9 mouse cellular contexts compared by ENCODE assay signal in genomic region chr9:96632073-96632690, GRCm38 (mm10). TPM values are rescaled to one million over a fixed set of nuclear protein-coding genes. Genes with fewer than 3 reads are reported as not detected.
DNase-seq lines count a peak whose midpoint lies in the region; ATAC-seq and TF ChIP-seq lines count a peak whose summit lies in the region.
"Had no signal": no experiment of that assay in that cellular context is flagged by ENCODE, and none has a peak within 500 bp of the region (broad histone marks: within the 10 kb centered on the region; RNA-seq: fewer than 3 reads in every experiment).

No protein-coding gene starts in this region.

- in situ Hi-C loops in Patski (cut with MboI; ENCODE audit: low pct_unique_long_range_greater_than_20kb) = no loop called here

- TF ChIP-seq EP300 in liver, postnatal 0 days (IDR thresholded peaks at IDR 0.05; ENCODE audit: low read depth) = no peak

- 48% methylated on average over 6 of the region's 6 CpGs for WGBS in intestine, embryonic 15.5 days
- WGBS in liver, postnatal 0 days (ENCODE audit: insufficient replicate concordance) = 60% methylated on average over 6 of the region's 6 CpGs

- CTCF ChIA-PET in Patski (lab: Charles Lee) = interaction anchor here (1.3 kb wide), 1 partner anchor 20 kb away, joined by 4 read pairs; no protein-coding TSS in a partner anchor

- peaks cover 38% of the 10 kb centered on the region for H3K4me1 ChIP-seq in erythroblast, embryonic 14.5 days (ENCODE audit: control insufficient read depth)
- H3K4me1 ChIP-seq in intestine, embryonic 15.5 days (replicated peaks) = peaks cover 19% of the 10 kb centered on the region
- peaks cover 16% of the 10 kb centered on the region for H3K4me1 ChIP-seq in liver, postnatal 0 days (ENCODE audit: insufficient read depth)

- DNase-seq in Patski (ENCODE audit: low read depth, low spot score) = peak; percentile 17
- DNase-seq in liver, postnatal 0 days = no peak
- no peak for DNase-seq in right cerebral cortex, postnatal 14 days
- no peak for DNase-seq in urinary bladder, adult 2 months (ENCODE audit: low spot score)

- H3K9me3 ChIP-seq in erythroblast, embryonic 14.5 days (ENCODE audit: control insufficient read depth, low read length) = no peaks in the 10 kb centered on the region
- no peaks in the 10 kb centered on the region for H3K9me3 ChIP-seq in intestine, embryonic 15.5 days
- no peaks in the 10 kb centered on the region for H3K9me3 ChIP-seq in liver, postnatal 0 days (ENCODE audit: low read length)

- no peak for TF ChIP-seq CTCF in Patski (IDR thresholded peaks at IDR 0.05)
- TF ChIP-seq CTCF in liver, postnatal 0 days (IDR thresholded peaks at IDR 0.05; ENCODE audit: low read depth) = no peak

- POLR2A ChIA-PET in Patski (lab: Charles Lee) = no interaction called here

- peak overlapping the region; percentile 98 for H3K27ac ChIP-seq in intestine, embryonic 15.5 days
- no peak overlapping the region for H3K27ac ChIP-seq in liver, postnatal 0 days (ENCODE audit: low read depth)
- H3K27ac ChIP-seq: macrophage had no signal

- H3K4me2 ChIP-seq in intestine, embryonic 15.5 days (replicated peaks) = peak overlapping the region; percentile 79
- peak overlapping the region; percentile 91 for H3K4me2 ChIP-seq in liver, postnatal 0 days (ENCODE audit: low read depth, low read length)

- ATAC-seq in erythroblast, adult 5-6 weeks (replicated peaks; ENCODE audit: low FRiP score, poor library complexity, severe bottlenecking) = no peak
- ATAC-seq in Patski = peak; percentile 31
- peak; percentile 11 for ATAC-seq in intestine, embryonic 15.5 days
- ATAC-seq in liver, postnatal 0 days = no peak
- no peak for ATAC-seq in activated CD4-positive, CD25-positive, alpha-beta regulatory T cell, adult 4 months

- no peaks in the 10 kb centered on the region for H3K36me3 ChIP-seq in erythroblast, embryonic 14.5 days (ENCODE audit: control insufficient read depth)
- H3K36me3 ChIP-seq in intestine, embryonic 15.5 days = no peaks in the 10 kb centered on the region
- no peaks in the 10 kb centered on the region for H3K36me3 ChIP-seq in liver, postnatal 0 days (replicated peaks; ENCODE audit: insufficient read depth, low read length)

- peak overlapping the region; percentile 74 for H3K4me3 ChIP-seq in erythroblast, embryonic 14.5 days (replicated peaks)
- H3K4me3 ChIP-seq in intestine, embryonic 15.5 days (replicated peaks) = peak overlapping the region; percentile 93
- peak overlapping the region; percentile 91 for H3K4me3 ChIP-seq in liver, postnatal 0 days (ENCODE audit: low read depth, low read length)

- peak overlapping the region; percentile 94; the same call in 1 of the 2 replicates for H3K9ac ChIP-seq in intestine, embryonic 15.5 days
- no peak overlapping the region; the same call in 1 of the 2 replicates for H3K9ac ChIP-seq in liver, postnatal 0 days (replicated peaks)

- H3K27me3 ChIP-seq in erythroblast, embryonic 14.5 days (ENCODE audit: control insufficient read depth) = peaks cover 66% of the 10 kb centered on the region
- H3K27me3 ChIP-seq in Patski = no peaks in the 10 kb centered on the region
- no peaks in the 10 kb centered on the region for H3K27me3 ChIP-seq in intestine, embryonic 15.5 days (replicated peaks)
- 0 out of 2 replicates have a peak, but pooled peaks cover 4% of the 10 kb centered on the region for H3K27me3 ChIP-seq in liver, postnatal 0 days (ENCODE audit: insufficient read depth, low read length)

RNA-seq across cellular contexts. Expression of gene Rasa2, which starts 0.8 kb away (rescaled TPM):
- 0.01 TPM in 1 of 2 replicates, not detected in the other for polyA plus RNA-seq in erythroblast, embryonic 14.5 days (2012)
- total RNA-seq in erythroblast, adult 5-6 weeks (2015; ENCODE audit: low replicate concordance) = 11.1 and 13.3 TPM in 2 replicates
- total RNA-seq in erythroblast, adult 5-6 weeks (2017; ENCODE audit: low replicate concordance) = 5.9 and 6.3 TPM in 2 replicates
- 14.6 TPM for polyA plus RNA-seq in Patski (2021)
- polyA plus RNA-seq in intestine, embryonic 15.5 days (2015; fragmentation: Nextera tagmentation; extraction: Ambion mirVana) = 16.4 and 17.1 TPM in 2 replicates
- polyA plus RNA-seq in liver, postnatal 0 days (2015; fragmentation: Nextera tagmentation; extraction: Ambion mirVana) = 2.5 and 2.7 TPM in 2 replicates
- polyA plus RNA-seq in activated CD4-positive, CD25-positive, alpha-beta regulatory T cell, adult 4 months (2017; shearing (Covaris generic)) = 10 to 100 TPM; 36.2 to 36.7 TPM
- 4.2 and 4.6 TPM in 2 replicates for polyA plus RNA-seq in urinary bladder, adult 2 months (2012; rRNA removed)

Comparison
In these comparisons a context has a peak if more than half of its experiments do, and no peak if none do; other contexts are left out.
1. ATAC-seq: peak in Patski (single experiment) and intestine, embryonic 15.5 days (single experiment); none in erythroblast, adult 5-6 weeks (single experiment), liver, postnatal 0 days (single experiment) and activated CD4-positive, CD25-positive, alpha-beta regulatory T cell, adult 4 months (single experiment).
2. Peak in every context shown above with its lines, with median percentiles within 50 percentile points of each other: H3K4me3 ChIP-seq.